In genomic region chr10:83359451-83359850, GRCm38 (mm10) we compare ENCODE assay signal across 9 mouse cellular contexts. TPM values are rescaled to one million over a fixed set of nuclear protein-coding genes. Genes with fewer than 3 reads are reported as not detected.
DNase-seq lines count a peak whose midpoint lies in the region; ATAC-seq and TF ChIP-seq lines count a peak whose summit lies in the region.
"Had no signal": no experiment of that assay in that cellular context is flagged by ENCODE, and none has a peak within 500 bp of the region (broad histone marks: within the 10 kb centered on the region; RNA-seq: fewer than 3 reads in every experiment).

No protein-coding gene starts in this region.

- H3K9me3 ChIP-seq in forebrain, embryonic 12.5 days, result no peaks in the 10 kb centered on the region
- H3K9me3 ChIP-seq in limb, embryonic 11.5 days (ENCODE audit: control insufficient read depth, low read length), result no peaks in the 10 kb centered on the region

- H3K27ac ChIP-seq in liver, adult 2 months (replicated peaks; ENCODE audit: insufficient read depth, low read depth, low read length), result no peak overlapping the region
- 0 out of 2 replicates have a peak overlapping the region, but pooled peaks have one; percentile 1 for H3K27ac ChIP-seq in forebrain, embryonic 12.5 days
- no peak overlapping the region for H3K27ac ChIP-seq in limb, embryonic 11.5 days (replicated peaks; ENCODE audit: low read depth, low read length)
- H3K27ac ChIP-seq in small intestine, adult 2 months (ENCODE audit: insufficient read depth, low read depth, low read length), result peak overlapping the region; percentile 17; the same call in 1 of the 2 replicates

- WGBS in liver, adult 2 months, result 50% methylated on average over 4 of the region's 4 CpGs
- WGBS in forebrain, embryonic 12.5 days, result 86% methylated on average over 4 of the region's 4 CpGs
- 83% methylated on average over 4 of the region's 4 CpGs for WGBS in limb, embryonic 11.5 days
- WGBS in small intestine, adult 2 months, result 49% methylated on average over 4 of the region's 4 CpGs
- WGBS in lung, adult 2 months, result 85% methylated on average over 4 of the region's 4 CpGs

- peak overlapping the region; percentile 44 for H3K4me3 ChIP-seq in liver, adult 2 months (ENCODE audit: insufficient read depth, low read depth, low read length)
- peak overlapping the region; percentile 92 for H3K4me3 ChIP-seq in forebrain, embryonic 12.5 days (replicated peaks)
- peak overlapping the region; percentile 80 for H3K4me3 ChIP-seq in limb, embryonic 11.5 days (ENCODE audit: low read depth, low read length)
- peak overlapping the region; percentile 76; the same call in 1 of the 2 replicates for H3K4me3 ChIP-seq in small intestine, adult 2 months (ENCODE audit: low read depth, low read length)
- no peak overlapping the region for H3K4me3 ChIP-seq in lung, adult 2 months (replicated peaks; ENCODE audit: extremely low read depth, low read depth, low read length)

- peak; percentile 3 for ATAC-seq in forebrain, embryonic 12.5 days (ENCODE audit: low FRiP score)
- ATAC-seq in limb, embryonic 11.5 days (ENCODE audit: insufficient number of reproducible peaks, low FRiP score, low TSS enrichment, low read depth), result peak; percentile 3; the same call in 1 of the 2 replicates

- no peaks in the 10 kb centered on the region for H3K27me3 ChIP-seq in liver, adult 2 months (ENCODE audit: control insufficient read depth, insufficient read depth, low read length)
- no peaks in the 10 kb centered on the region for H3K27me3 ChIP-seq in forebrain, embryonic 12.5 days
- no peaks in the 10 kb centered on the region for H3K27me3 ChIP-seq in limb, embryonic 11.5 days (ENCODE audit: control insufficient read depth, insufficient read depth, low read length)
- H3K27me3 ChIP-seq in small intestine, adult 2 months (ENCODE audit: control insufficient read depth, insufficient read depth, low read length), result no peaks in the 10 kb centered on the region

- peak overlapping the region; percentile 37; the same call in 1 of the 2 replicates for H3K9ac ChIP-seq in liver, adult 2 months (ENCODE audit: low read depth, low read length)
- H3K9ac ChIP-seq in forebrain, embryonic 12.5 days, result no peak overlapping the region
- H3K9ac ChIP-seq in limb, embryonic 11.5 days (ENCODE audit: low read length), result peak overlapping the region; percentile 27; the same call in 1 of the 2 replicates

- peak overlapping the region; percentile 74 for H3K4me2 ChIP-seq in forebrain, embryonic 12.5 days
- peak overlapping the region; percentile 71 for H3K4me2 ChIP-seq in limb, embryonic 11.5 days (ENCODE audit: low read depth, severe bottlenecking)

- DNase-seq in liver, adult 2 months (ENCODE audit: extremely low read depth, low read depth, low spot score), result peak; percentile 13
- no peak for DNase-seq in liver
- DNase-seq in limb, embryonic 11.5 days (ENCODE audit: low spot score), result no peak
- DNase-seq in cerebellum, adult 9-10 months, result no peak
- DNase-seq in right cerebral cortex, postnatal 14 days, result no peak
- no peak for DNase-seq in lung, adult 2 months

- H3K36me3 ChIP-seq in liver, adult 2 months (ENCODE audit: control insufficient read depth, insufficient read depth, low read length), result no peaks in the 10 kb centered on the region; the same call in 1 of the 2 replicates
- H3K36me3 ChIP-seq in forebrain, embryonic 12.5 days (replicated peaks), result peaks cover 22% of the 10 kb centered on the region
- H3K36me3 ChIP-seq in limb, embryonic 11.5 days (ENCODE audit: control insufficient read depth, insufficient read depth, low read length), result 0 out of 2 replicates have a peak, but pooled peaks cover 2% of the 10 kb centered on the region
- peaks cover 11% of the 10 kb centered on the region for H3K36me3 ChIP-seq in small intestine, adult 2 months (ENCODE audit: control insufficient read depth, insufficient read depth, low read length)

- TF ChIP-seq POLR2A in liver, adult 2 months (IDR thresholded peaks at IDR 0.05; ENCODE audit: extremely low read depth, insufficient read depth, low read length), result no peak
- TF ChIP-seq POLR2A in small intestine, adult 2 months (IDR thresholded peaks at IDR 0.05; ENCODE audit: low read depth, low read length), result no peak
- TF ChIP-seq POLR2A in lung, adult 2 months (IDR thresholded peaks at IDR 0.05; ENCODE audit: borderline replicate concordance, extremely low read depth, low read depth, low read length), result no peak

- peaks cover 7% of the 10 kb centered on the region; the same call in 1 of the 2 replicates for H3K79me2 ChIP-seq in liver, adult 2 months (ENCODE audit: control insufficient read depth, insufficient read depth, low read length)

- peaks cover 2% of the 10 kb centered on the region; the same call in 1 of the 2 replicates for H3K4me1 ChIP-seq in liver, adult 2 months (ENCODE audit: control insufficient read depth, insufficient read depth, low read length)
- H3K4me1 ChIP-seq in forebrain, embryonic 12.5 days, result peaks cover 12% of the 10 kb centered on the region
- H3K4me1 ChIP-seq in limb, embryonic 11.5 days (ENCODE audit: control insufficient read depth, insufficient read depth, low read length), result peaks cover 3% of the 10 kb centered on the region; the same call in 1 of the 2 replicates
- 0 out of 2 replicates have a peak, but pooled peaks cover 2% of the 10 kb centered on the region for H3K4me1 ChIP-seq in small intestine, adult 2 months (ENCODE audit: control insufficient read depth, insufficient read depth, insufficient read length, low read length)
- H3K4me1 ChIP-seq in lung, adult 2 months (ENCODE audit: control insufficient read depth, insufficient read depth, low read length), result no peaks in the 10 kb centered on the region

- TF ChIP-seq CTCF in liver, adult 2 months (IDR thresholded peaks at IDR 0.05; ENCODE audit: low read depth, low read length), result no peak
- TF ChIP-seq CTCF in small intestine, adult 2 months (IDR thresholded peaks at IDR 0.05; ENCODE audit: extremely low read depth, insufficient read length, insufficient replicate concordance, low read depth, low read length), result no peak
- TF ChIP-seq CTCF in lung, adult 2 months (IDR thresholded peaks at IDR 0.05; ENCODE audit: insufficient read depth, low read length), result no peak

RNA-seq across cellular contexts. Expression of gene D10Wsu102e, which starts 0.6 kb away (rescaled TPM):
- 0.28 and 0.34 TPM in 2 replicates for total RNA-seq in liver, adult 2 months (2014; rRNA removed)
- 0.12 and 0.13 TPM in 2 replicates for polyA plus RNA-seq in liver, adult 2 months (2012; rRNA removed)
- polyA plus RNA-seq in forebrain, embryonic 12.5 days (2016; fragmentation: Nextera tagmentation; extraction: Ambion mirVana), result 1.3 and 1.5 TPM in 2 replicates
- polyA plus RNA-seq in limb, embryonic 11.5 days (2014; fragmentation: Nextera tagmentation; extraction: Ambion mirVana), result 1.0 and 1.2 TPM in 2 replicates
- polyA plus RNA-seq in small intestine, adult 2 months (2012; rRNA removed), result 0.06 and 0.11 TPM in 2 replicates
- polyA plus RNA-seq in lung, adult 2 months (2012; rRNA removed), result 0.16 and 0.24 TPM in 2 replicates

RNA-seq across cellular contexts. Expression of gene Slc41a2, which starts 21.8 kb away (rescaled TPM):
- 7.4 and 9.5 TPM in 2 replicates for total RNA-seq in liver, adult 2 months (2014; rRNA removed)
- 4.3 and 4.5 TPM in 2 replicates for polyA plus RNA-seq in liver, adult 2 months (2012; rRNA removed)
- polyA plus RNA-seq in forebrain, embryonic 12.5 days (2016; fragmentation: Nextera tagmentation; extraction: Ambion mirVana), result 1.2 and 1.3 TPM in 2 replicates
- 0.13 and 0.59 TPM in 2 replicates for polyA plus RNA-seq in limb, embryonic 11.5 days (2014; fragmentation: Nextera tagmentation; extraction: Ambion mirVana)
- polyA plus RNA-seq in small intestine, adult 2 months (2012; rRNA removed), result 5.2 and 11.5 TPM in 2 replicates
- 2.4 and 4.0 TPM in 2 replicates for polyA plus RNA-seq in lung, adult 2 months (2012; rRNA removed)
- total RNA-seq: hematopoietic stem cell, adult 5-6 weeks had no signal

Comparison
In these comparisons a context has a peak if more than half of its experiments do, and no peak if none do; other contexts are left out.
1. H3K27ac ChIP-seq: peak in forebrain, embryonic 12.5 days (single experiment) and small intestine, adult 2 months (single experiment); none in liver, adult 2 months (single experiment) and limb, embryonic 11.5 days (single experiment).